Mouse (Mus musculus): Measurements from ENCODE around the gene Cfd. TPM values are rescaled to one million over a fixed set of nuclear protein-coding genes. Genes with fewer than 3 reads are reported as not detected.

The Cfd gene
- polyA plus RNA-seq, 1 experiment, result 1,335 TPM

DNA sequence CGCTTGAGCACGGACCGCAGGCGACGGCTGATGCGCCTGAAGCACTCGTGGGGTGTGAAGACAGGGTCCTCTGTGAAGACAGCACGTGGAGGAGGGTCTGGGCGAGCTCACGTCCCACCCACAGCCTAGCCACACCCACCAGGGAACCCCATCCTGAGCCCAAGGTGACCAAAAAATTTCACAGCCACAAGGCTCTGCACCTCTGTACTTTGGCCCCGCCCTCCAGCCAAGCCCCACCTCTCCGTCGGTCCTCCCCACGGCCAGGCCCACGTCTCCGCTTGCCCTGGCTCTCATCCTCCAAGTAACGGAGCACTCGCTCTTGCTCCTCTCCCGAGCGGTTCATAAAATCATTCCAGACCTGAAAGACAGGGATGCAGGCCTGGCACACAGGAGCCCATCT, 21.8 kb downstream of the Cfd start:
- WGBS, result 76% methylated on average over 20 of the region's 20 CpGs
- H3K36me3 ChIP-seq (ENCODE audit: control insufficient read depth, insufficient read depth, low read length), result no peaks in the 10 kb centered on the region
- DNase-seq, result no peak

DNA sequence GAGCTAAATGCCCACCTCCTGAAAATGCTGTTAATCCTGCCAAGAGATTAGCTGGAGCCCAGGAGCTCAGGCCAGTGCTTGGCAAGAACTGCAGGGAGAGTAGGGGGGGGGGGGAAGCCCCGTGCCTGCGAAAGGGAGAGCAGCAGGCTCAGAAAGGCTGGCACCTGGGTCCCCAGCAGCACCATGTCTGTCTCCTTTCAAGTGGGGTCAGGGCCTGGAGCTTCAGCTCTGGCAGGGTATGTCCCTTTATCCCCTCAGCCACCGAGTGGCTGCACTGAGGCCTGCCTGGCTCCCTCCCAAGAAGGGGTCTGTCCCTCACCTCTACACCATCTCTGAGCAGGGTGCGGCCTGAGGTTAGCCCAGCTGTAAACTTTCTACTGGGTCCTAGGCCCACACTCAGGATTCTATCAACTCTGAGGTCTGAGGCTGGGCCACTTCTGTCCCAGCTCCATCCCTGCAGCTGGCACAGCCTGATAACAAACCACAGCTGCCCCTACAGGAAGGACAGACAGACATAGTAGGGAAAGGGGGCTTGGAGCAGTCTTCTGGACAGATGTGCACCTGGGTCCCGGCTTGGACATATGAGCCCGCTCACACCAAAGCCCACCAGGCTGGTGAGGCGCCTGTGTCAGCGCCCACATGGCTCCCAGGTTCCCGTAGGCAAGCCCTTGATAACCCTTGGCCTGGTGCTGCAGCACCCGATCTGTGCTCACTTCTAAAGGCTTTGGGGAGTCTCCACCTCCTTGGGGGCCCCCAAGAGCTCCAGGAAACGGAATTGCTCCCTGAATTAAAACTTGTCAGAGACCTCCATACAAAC, 23.7 kb downstream of the Cfd start:
- H3K4me1 ChIP-seq (ENCODE audit: control insufficient read depth, insufficient read depth, low read length), result peaks cover 14% of the 10 kb centered on the region
- no peaks in the 10 kb centered on the region for H3K36me3 ChIP-seq (ENCODE audit: control insufficient read depth, insufficient read depth, low read length)
- no peak overlapping the region for H3K4me3 ChIP-seq (ENCODE audit: insufficient read depth, low read depth, low read length)
- TF ChIP-seq POLR2A (IDR thresholded peaks at IDR 0.05; ENCODE audit: low read depth, low read length), result no peak
- no peak for TF ChIP-seq CTCF (conservative IDR thresholded peaks at IDR 0.05; ENCODE audit: insufficient read depth, insufficient read length, low read depth, low read length)
- DNase-seq, result no peak
- 67% methylated on average over 10 of the region's 11 CpGs for WGBS
- no peaks in the 10 kb centered on the region for H3K27me3 ChIP-seq (replicated peaks; ENCODE audit: control insufficient read depth, insufficient read depth, low read length)
- H3K27ac ChIP-seq (ENCODE audit: insufficient read depth, low read depth, low read length), result no peak overlapping the region

More for the DNA sequence above, 21.8 kb downstream of the Cfd start:
- no peak overlapping the region for H3K27ac ChIP-seq (ENCODE audit: insufficient read depth, low read depth, low read length)
- peaks cover 15% of the 10 kb centered on the region for H3K4me1 ChIP-seq (ENCODE audit: control insufficient read depth, insufficient read depth, low read length)
- no peaks in the 10 kb centered on the region for H3K27me3 ChIP-seq (replicated peaks; ENCODE audit: control insufficient read depth, insufficient read depth, low read length)
- H3K4me3 ChIP-seq (ENCODE audit: insufficient read depth, low read depth, low read length), result no peak overlapping the region
- TF ChIP-seq POLR2A (IDR thresholded peaks at IDR 0.05; ENCODE audit: low read depth, low read length) (no peak), CTCF (conservative IDR thresholded peaks at IDR 0.05; ENCODE audit: insufficient read depth, insufficient read length, low read depth, low read length) (no peak)

DNA sequence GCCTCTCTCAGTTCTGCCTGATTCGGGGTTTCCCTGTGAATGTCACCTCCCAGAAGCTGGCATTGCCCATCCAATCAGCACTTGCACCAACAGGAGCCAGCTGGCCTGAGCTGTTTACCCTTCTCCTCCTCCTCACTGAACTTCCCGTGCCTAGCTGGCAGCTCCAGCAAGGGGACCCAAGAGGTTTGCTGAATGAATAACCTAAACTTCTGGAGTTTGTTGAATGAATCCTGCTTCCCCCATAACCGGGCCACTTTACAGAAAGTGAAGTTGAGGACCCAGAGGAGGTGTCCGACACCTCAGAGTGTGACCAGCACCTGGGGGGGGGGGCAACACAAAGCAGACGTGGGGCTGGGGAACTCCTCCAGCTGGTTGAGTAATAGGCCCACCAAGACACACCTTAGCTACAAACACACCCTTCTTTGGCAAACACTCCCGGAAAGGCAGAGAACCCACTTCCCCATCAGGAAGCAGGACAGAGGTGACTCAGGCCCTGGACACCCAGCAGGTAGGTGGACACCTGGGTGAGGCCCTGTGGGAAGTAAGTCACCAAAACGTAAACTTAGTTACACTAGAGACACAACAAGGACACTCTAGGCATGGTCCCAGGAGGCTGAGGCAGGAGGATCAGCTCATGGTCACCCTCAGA, 24.4 kb downstream of the Cfd start:
- TF ChIP-seq POLR2A (IDR thresholded peaks at IDR 0.05; ENCODE audit: low read depth, low read length), result no peak
- no peak for TF ChIP-seq CTCF (conservative IDR thresholded peaks at IDR 0.05; ENCODE audit: insufficient read depth, insufficient read length, low read depth, low read length)
- peaks cover 12% of the 10 kb centered on the region for H3K4me1 ChIP-seq (ENCODE audit: control insufficient read depth, insufficient read depth, low read length)
- no peaks in the 10 kb centered on the region for H3K36me3 ChIP-seq (ENCODE audit: control insufficient read depth, insufficient read depth, low read length)
- no peak overlapping the region for H3K27ac ChIP-seq (ENCODE audit: insufficient read depth, low read depth, low read length)
- peak; percentile 51 for DNase-seq
- no peak overlapping the region for H3K4me3 ChIP-seq (ENCODE audit: insufficient read depth, low read depth, low read length)
- 46% methylated on average over 7 of the region's 7 CpGs for WGBS
- H3K27me3 ChIP-seq (replicated peaks; ENCODE audit: control insufficient read depth, insufficient read depth, low read length), result no peaks in the 10 kb centered on the region

DNA sequence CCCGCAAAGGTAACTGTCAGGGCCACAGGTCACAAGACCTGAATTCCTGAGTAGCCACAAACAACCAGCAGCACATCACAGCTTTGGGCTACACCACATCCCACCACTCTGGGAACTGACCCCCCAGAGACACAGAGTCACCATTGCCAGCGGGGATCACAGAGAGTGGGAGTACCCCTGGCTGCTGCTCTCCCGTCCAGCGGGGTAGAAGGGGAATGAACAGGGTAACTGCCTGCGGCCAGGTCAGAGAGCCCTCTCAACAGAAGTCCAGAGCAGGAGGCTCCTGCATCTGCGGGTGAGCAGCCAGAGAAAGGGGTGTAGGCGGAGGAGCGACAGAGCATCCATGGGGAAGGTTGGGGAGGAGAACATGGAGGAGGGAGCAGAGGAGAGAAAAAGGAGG, 25.4 kb downstream of the Cfd start:
- no peaks in the 10 kb centered on the region for H3K36me3 ChIP-seq (ENCODE audit: control insufficient read depth, insufficient read depth, low read length)
- peaks cover 12% of the 10 kb centered on the region for H3K4me1 ChIP-seq (ENCODE audit: control insufficient read depth, insufficient read depth, low read length)
- no peak for TF ChIP-seq CTCF (conservative IDR thresholded peaks at IDR 0.05; ENCODE audit: insufficient read depth, insufficient read length, low read depth, low read length)
- no peak for TF ChIP-seq POLR2A (IDR thresholded peaks at IDR 0.05; ENCODE audit: low read depth, low read length)
- no peak overlapping the region; the same call in 1 of the 2 replicates for H3K27ac ChIP-seq (ENCODE audit: insufficient read depth, low read depth, low read length)
- H3K27me3 ChIP-seq (replicated peaks; ENCODE audit: control insufficient read depth, insufficient read depth, low read length), result no peaks in the 10 kb centered on the region
- WGBS, result 12% methylated on average over 8 of the region's 8 CpGs
- DNase-seq, result no peak
- peak overlapping the region; percentile 98 for H3K4me3 ChIP-seq (ENCODE audit: insufficient read depth, low read depth, low read length)

DNA sequence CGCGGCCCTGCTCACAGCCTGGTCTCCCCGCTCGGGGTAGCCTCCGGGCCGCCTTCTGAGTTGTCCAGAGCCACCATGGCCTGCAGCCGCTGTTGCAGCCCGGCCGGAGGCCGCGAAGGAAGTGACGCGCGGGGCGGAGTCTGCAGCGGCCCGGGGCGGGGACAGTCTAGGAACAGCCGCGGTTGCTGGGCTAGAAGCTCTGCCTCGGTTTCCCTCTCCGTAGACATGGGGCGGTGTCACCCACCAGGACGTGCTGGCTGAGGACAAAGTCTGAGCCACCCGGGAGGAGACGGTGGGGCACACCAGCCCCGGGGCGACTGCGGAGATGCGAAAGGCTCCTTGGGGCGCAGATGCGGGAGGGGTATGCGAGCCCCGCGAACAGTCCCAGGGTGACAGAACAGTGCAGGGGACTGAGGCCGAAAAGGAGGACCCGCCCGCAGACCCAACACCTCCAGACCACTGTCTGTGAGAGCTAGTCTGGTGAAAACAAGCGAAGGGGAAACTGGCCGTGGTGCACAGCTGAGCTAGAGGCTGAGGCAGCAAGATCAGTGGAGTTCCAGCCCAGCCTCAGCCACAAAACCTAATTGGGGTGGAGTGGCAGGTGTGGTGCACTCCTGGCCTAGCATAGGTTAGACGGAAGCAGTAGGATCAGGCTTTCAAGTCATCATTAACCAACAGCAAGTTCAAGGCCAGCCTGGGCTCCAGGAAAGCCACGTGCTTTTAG, 26.3 kb downstream of the Cfd start, which contains the start of gene Kiss1r:
TSS of gene Kiss1r (plus strand) at position 164 of the 724 bp plus-strand sequence.
- Histone ChIP-seq H3K4me3 (ENCODE audit: insufficient read depth, low read depth, low read length) (peak within 1 kb of the TSS; percentile 98), H3K27me3 (replicated peaks; ENCODE audit: control insufficient read depth, insufficient read depth, low read length) (no peaks in the 10 kb centered on the region), H3K4me1 (ENCODE audit: control insufficient read depth, insufficient read depth, low read length) (peaks cover 12% of the 10 kb centered on the region), H3K36me3 (ENCODE audit: control insufficient read depth, insufficient read depth, low read length) (no peaks in the 10 kb centered on the region), H3K27ac (ENCODE audit: insufficient read depth, low read depth, low read length) (peak within 1 kb of the TSS; percentile 67)
- no peak for TF ChIP-seq CTCF (conservative IDR thresholded peaks at IDR 0.05; ENCODE audit: insufficient read depth, insufficient read length, low read depth, low read length)
- TF ChIP-seq POLR2A (IDR thresholded peaks at IDR 0.05; ENCODE audit: low read depth, low read length), result peak; percentile 69
- DNase-seq, result peak; percentile 89
- WGBS, result 1% methylated on average over 42 of the region's 42 CpGs

DNA sequence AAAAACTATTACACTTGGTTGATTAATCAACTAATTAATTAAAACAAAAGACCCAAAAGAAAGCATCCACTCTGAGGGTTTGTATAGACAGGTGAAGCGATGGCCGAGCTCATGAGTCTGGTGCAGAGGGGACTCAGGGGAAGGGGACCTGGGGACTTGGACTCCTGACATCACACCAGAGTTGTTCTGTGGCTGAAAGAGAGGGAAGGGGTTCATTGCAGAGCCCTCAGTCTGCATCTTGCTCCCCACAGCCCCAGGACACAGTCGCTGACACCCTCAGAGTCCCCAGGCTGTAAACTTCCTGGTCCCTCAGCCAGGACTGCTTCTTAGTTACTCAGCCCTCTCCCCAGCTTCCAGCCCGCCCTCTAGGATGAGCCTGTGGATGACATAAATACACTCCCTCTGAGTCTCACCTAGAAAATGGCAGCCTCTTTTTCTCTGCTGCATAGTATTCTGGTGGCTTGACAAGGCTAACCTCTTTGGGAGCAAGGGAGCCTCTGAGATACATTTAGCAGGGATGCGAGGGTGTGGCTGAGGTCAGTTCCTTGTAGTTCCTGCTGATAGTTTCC, 27.0 kb downstream of the Cfd start:
- H3K36me3 ChIP-seq (ENCODE audit: control insufficient read depth, insufficient read depth, low read length), result no peaks in the 10 kb centered on the region
- H3K27me3 ChIP-seq (replicated peaks; ENCODE audit: control insufficient read depth, insufficient read depth, low read length), result no peaks in the 10 kb centered on the region
- H3K27ac ChIP-seq (ENCODE audit: insufficient read depth, low read depth, low read length), result no peak overlapping the region
- WGBS, result 74% methylated on average over 5 of the region's 5 CpGs
- H3K4me3 ChIP-seq (ENCODE audit: insufficient read depth, low read depth, low read length), result no peak overlapping the region
- no peak for TF ChIP-seq POLR2A (IDR thresholded peaks at IDR 0.05; ENCODE audit: low read depth, low read length)
- no peak for TF ChIP-seq CTCF (conservative IDR thresholded peaks at IDR 0.05; ENCODE audit: insufficient read depth, insufficient read length, low read depth, low read length)
- DNase-seq, result no peak
- peaks cover 12% of the 10 kb centered on the region for H3K4me1 ChIP-seq (ENCODE audit: control insufficient read depth, insufficient read depth, low read length)
